Comparison of ENCODE assay signal across 10 mouse cellular contexts in genomic region chr10:51154016-51154415, GRCm38 (mm10).
DNase-seq lines count a peak whose midpoint lies in the region; ATAC-seq and TF ChIP-seq lines count a peak whose summit lies in the region.
"Had no signal": no experiment of that assay in that cellular context is flagged by ENCODE, and none has a peak within 500 bp of the region (broad histone marks: within the 10 kb centered on the region; RNA-seq: fewer than 3 reads in every experiment).

No protein-coding gene starts in this region.

- ATAC-seq in embryonic facial prominence, embryonic 13.5 days (ENCODE audit: insufficient number of reproducible peaks, insufficient read depth, low FRiP score, low TSS enrichment, low read depth): no peak
- peak; percentile 24; the same call in 1 of the 2 replicates for ATAC-seq in forebrain, embryonic 15.5 days (replicated peaks)
- ATAC-seq in limb, embryonic 11.5 days (ENCODE audit: insufficient number of reproducible peaks, low FRiP score, low TSS enrichment, low read depth): no peak
- peak; percentile 18; the same call in 1 of the 2 replicates for ATAC-seq in midbrain, postnatal 0 days (ENCODE audit: low FRiP score)
- no peak for ATAC-seq in stomach, postnatal 0 days (ENCODE audit: low FRiP score, low TSS enrichment)

- H3K9ac ChIP-seq in embryonic facial prominence, embryonic 13.5 days: no peak overlapping the region
- H3K9ac ChIP-seq in forebrain, embryonic 15.5 days (replicated peaks): no peak overlapping the region
- H3K9ac ChIP-seq in limb, embryonic 11.5 days (ENCODE audit: low read length): no peak overlapping the region
- H3K9ac ChIP-seq in midbrain, postnatal 0 days (replicated peaks; ENCODE audit: low read length, poor library complexity, severe bottlenecking): no peak overlapping the region
- H3K9ac ChIP-seq in stomach, postnatal 0 days (ENCODE audit: low read length): no peak overlapping the region
- H3K9ac ChIP-seq: lung, embryonic 14.5 days had no signal

- TF ChIP-seq EP300 in stomach, postnatal 0 days (optimal IDR thresholded peaks at IDR 0.05): no peak

- no peaks in the 10 kb centered on the region for H3K27me3 ChIP-seq in embryonic facial prominence, embryonic 13.5 days
- no peaks in the 10 kb centered on the region for H3K27me3 ChIP-seq in forebrain, embryonic 15.5 days
- H3K27me3 ChIP-seq in limb, embryonic 11.5 days (ENCODE audit: control insufficient read depth, insufficient read depth, low read length): no peaks in the 10 kb centered on the region
- H3K27me3 ChIP-seq in midbrain, postnatal 0 days (ENCODE audit: insufficient read depth, low read length): no peaks in the 10 kb centered on the region
- H3K27me3 ChIP-seq in stomach, postnatal 0 days (ENCODE audit: control insufficient read depth, insufficient read depth, low read length): no peaks in the 10 kb centered on the region
- H3K27me3 ChIP-seq: megakaryocyte, embryonic 14.5 days had no signal

- no peak overlapping the region for H3K4me3 ChIP-seq in embryonic facial prominence, embryonic 13.5 days
- no peak overlapping the region for H3K4me3 ChIP-seq in forebrain, embryonic 15.5 days
- H3K4me3 ChIP-seq in limb, embryonic 11.5 days (ENCODE audit: low read depth, low read length): no peak overlapping the region
- no peak overlapping the region for H3K4me3 ChIP-seq in midbrain, postnatal 0 days (ENCODE audit: low read depth, low read length)
- no peak overlapping the region for H3K4me3 ChIP-seq in stomach, postnatal 0 days (ENCODE audit: low read depth, low read length)
- H3K4me3 ChIP-seq: megakaryocyte, embryonic 14.5 days had no signal

- peaks cover 4% of the 10 kb centered on the region; the same call in 1 of the 2 replicates for H3K4me1 ChIP-seq in embryonic facial prominence, embryonic 13.5 days
- H3K4me1 ChIP-seq in forebrain, embryonic 15.5 days: peaks cover 22% of the 10 kb centered on the region
- H3K4me1 ChIP-seq in limb, embryonic 11.5 days (ENCODE audit: control insufficient read depth, insufficient read depth, low read length): no peaks in the 10 kb centered on the region
- H3K4me1 ChIP-seq in midbrain, postnatal 0 days (ENCODE audit: insufficient read depth, low read length): no peaks in the 10 kb centered on the region; the same call in 1 of the 2 replicates
- no peaks in the 10 kb centered on the region for H3K4me1 ChIP-seq in stomach, postnatal 0 days (replicated peaks; ENCODE audit: control insufficient read depth, insufficient read depth)
- H3K4me1 ChIP-seq: megakaryocyte, embryonic 14.5 days had no signal

- 13% methylated on average over 2 of the region's 2 CpGs for WGBS in embryonic facial prominence, embryonic 13.5 days
- 7% methylated on average over 2 of the region's 2 CpGs for WGBS in forebrain, embryonic 15.5 days
- 46% methylated on average over 2 of the region's 2 CpGs for WGBS in limb, embryonic 11.5 days
- 40% methylated on average over 2 of the region's 2 CpGs for WGBS in midbrain, postnatal 0 days
- 83% methylated on average over 2 of the region's 2 CpGs for WGBS in stomach, postnatal 0 days

- H3K4me2 ChIP-seq in embryonic facial prominence, embryonic 13.5 days: peak overlapping the region; percentile 54
- H3K4me2 ChIP-seq in forebrain, embryonic 15.5 days (replicated peaks): peak overlapping the region; percentile 45; the same call in 1 of the 2 replicates
- peak overlapping the region; percentile 36; the same call in 1 of the 2 replicates for H3K4me2 ChIP-seq in limb, embryonic 11.5 days (ENCODE audit: low read depth, severe bottlenecking)
- peak overlapping the region; percentile 47 for H3K4me2 ChIP-seq in midbrain, postnatal 0 days (ENCODE audit: low read depth, low read length, poor library complexity, severe bottlenecking)
- H3K4me2 ChIP-seq in stomach, postnatal 0 days (replicated peaks; ENCODE audit: low read depth): no peak overlapping the region

- no peak for TF ChIP-seq CTCF in midbrain, postnatal 0 days (IDR thresholded peaks at IDR 0.05)
- TF ChIP-seq CTCF in stomach, postnatal 0 days (IDR thresholded peaks at IDR 0.05; ENCODE audit: low read depth): no peak

- H3K27ac ChIP-seq in embryonic facial prominence, embryonic 13.5 days: no peak overlapping the region
- peak overlapping the region; percentile 72 for H3K27ac ChIP-seq in forebrain, embryonic 15.5 days (replicated peaks)
- no peak overlapping the region for H3K27ac ChIP-seq in limb, embryonic 11.5 days (replicated peaks; ENCODE audit: low read depth, low read length)
- no peak overlapping the region for H3K27ac ChIP-seq in midbrain, postnatal 0 days (ENCODE audit: low read depth, low read length)
- H3K27ac ChIP-seq in stomach, postnatal 0 days (replicated peaks): no peak overlapping the region

- no peaks in the 10 kb centered on the region for H3K36me3 ChIP-seq in embryonic facial prominence, embryonic 13.5 days
- H3K36me3 ChIP-seq in forebrain, embryonic 15.5 days: no peaks in the 10 kb centered on the region
- H3K36me3 ChIP-seq in limb, embryonic 11.5 days (ENCODE audit: control insufficient read depth, insufficient read depth, low read length): no peaks in the 10 kb centered on the region
- H3K36me3 ChIP-seq in midbrain, postnatal 0 days (ENCODE audit: insufficient read depth, low read length): no peaks in the 10 kb centered on the region
- H3K36me3 ChIP-seq in stomach, postnatal 0 days (ENCODE audit: control insufficient read depth, insufficient read depth, low read length): no peaks in the 10 kb centered on the region

- DNase-seq in limb, embryonic 11.5 days (ENCODE audit: low spot score): no peak
- no peak for DNase-seq in midbrain, postnatal 0 days (ENCODE audit: low spot score)
- DNase-seq in right cerebral cortex, postnatal 4 days: no peak
- no peak for DNase-seq in lung, adult 18-20 months
- no peak for DNase-seq in stomach, postnatal 0 days (ENCODE audit: low spot score)
- DNase-seq: adrenal gland, adult 2 months; lung, embryonic 14.5 days had no signal

- no peaks in the 10 kb centered on the region for H3K9me3 ChIP-seq in embryonic facial prominence, embryonic 13.5 days
- no peaks in the 10 kb centered on the region for H3K9me3 ChIP-seq in forebrain, embryonic 15.5 days
- no peaks in the 10 kb centered on the region for H3K9me3 ChIP-seq in limb, embryonic 11.5 days (ENCODE audit: control insufficient read depth, low read length)
- no peaks in the 10 kb centered on the region for H3K9me3 ChIP-seq in midbrain, postnatal 0 days (ENCODE audit: low read length)
- H3K9me3 ChIP-seq in stomach, postnatal 0 days (ENCODE audit: control insufficient read depth, low read length): no peaks in the 10 kb centered on the region
- H3K9me3 ChIP-seq: megakaryocyte, embryonic 14.5 days had no signal

Comparison
In these comparisons a context has a peak if more than half of its experiments do, and no peak if none do; other contexts are left out.
1. ATAC-seq: peak in forebrain, embryonic 15.5 days (single experiment) and midbrain, postnatal 0 days (single experiment); none in embryonic facial prominence, embryonic 13.5 days (single experiment), limb, embryonic 11.5 days (single experiment) and stomach, postnatal 0 days (single experiment).